Mouse (Mus musculus) T-helper 2 cell (primary cell): ENCODE results near the gene Gm3417.
"Not testable (repeated sequence)": the region's sequence is repeated elsewhere in the genome, so short reads cannot be mapped to it uniquely, and the experiment has no call there.

Source experiments
- in situ Hi-C: fragments of 300-600 bp; cut with MboI, MseI; formaldehyde crosslinking; loops from one replicate; pipeline ENCODE4 v1.15.1; 2025; ENCODE audit warnings: high pct_unique_total_duplicates

Gm3417 gene

DNA sequence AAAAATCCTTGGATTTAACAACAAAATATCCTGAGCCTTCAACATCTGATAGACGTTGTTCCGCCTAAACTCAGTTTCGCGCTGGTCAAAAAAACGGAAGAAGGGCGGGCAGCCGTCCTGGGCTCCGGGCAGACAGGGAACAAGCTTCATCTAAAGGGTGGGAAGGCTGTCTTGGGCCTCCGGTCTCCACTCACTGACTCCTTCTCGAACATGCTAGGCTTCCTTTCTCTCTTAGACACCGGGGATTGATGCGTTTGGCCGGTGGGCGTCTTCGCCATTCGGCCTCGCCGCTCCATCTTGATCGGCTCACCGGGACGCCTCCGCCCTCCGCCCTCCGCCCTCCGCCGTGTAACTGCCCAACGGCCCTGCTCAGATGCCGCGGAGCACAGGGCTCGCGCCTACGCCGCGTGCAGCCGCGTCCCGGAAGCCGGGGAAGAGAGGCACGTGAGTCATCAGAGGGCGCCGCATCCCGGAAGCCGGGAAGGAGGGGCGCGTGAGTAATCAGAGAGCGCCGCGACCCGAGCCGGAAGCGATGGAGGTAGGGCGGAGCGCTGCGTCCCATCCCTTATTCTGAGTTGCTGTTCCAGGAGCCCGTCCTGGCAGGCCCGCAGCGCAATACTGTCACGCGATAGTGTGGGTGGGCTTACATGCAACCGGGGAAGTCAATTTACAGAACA lies at the start of gene Gm3417, which contains the start of gene 9030025P20Rik:
Gene Gm3417, minus strand, starts transcription at position 429 of the 677 bp plus-strand sequence.
Gene 9030025P20Rik, plus strand, starts transcription at position 107 of the 677 bp plus-strand sequence.
- in situ Hi-C loops, result not testable (repeated sequence)

DNA sequence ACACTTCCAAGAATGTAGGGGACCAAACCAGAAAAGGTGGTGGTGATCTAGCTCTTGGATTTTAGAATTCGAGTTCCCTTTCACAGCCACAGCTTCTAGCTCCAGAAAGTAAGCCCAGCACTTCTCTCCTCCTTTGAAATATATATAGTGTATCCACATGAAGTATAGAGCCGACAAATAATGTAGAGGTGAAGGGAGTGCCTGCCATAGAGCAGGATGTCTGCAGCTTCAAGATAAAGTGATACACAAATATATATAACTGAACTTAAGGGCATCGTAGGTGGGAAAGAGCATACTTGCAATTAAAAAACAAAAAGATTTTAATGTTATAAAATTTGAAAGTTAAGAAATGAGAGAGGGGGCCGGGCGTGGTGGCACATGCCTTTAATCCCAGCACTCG lies 46.9 kb upstream of the Gm3417 start:
- in situ Hi-C loops, result not testable (repeated sequence)

DNA sequence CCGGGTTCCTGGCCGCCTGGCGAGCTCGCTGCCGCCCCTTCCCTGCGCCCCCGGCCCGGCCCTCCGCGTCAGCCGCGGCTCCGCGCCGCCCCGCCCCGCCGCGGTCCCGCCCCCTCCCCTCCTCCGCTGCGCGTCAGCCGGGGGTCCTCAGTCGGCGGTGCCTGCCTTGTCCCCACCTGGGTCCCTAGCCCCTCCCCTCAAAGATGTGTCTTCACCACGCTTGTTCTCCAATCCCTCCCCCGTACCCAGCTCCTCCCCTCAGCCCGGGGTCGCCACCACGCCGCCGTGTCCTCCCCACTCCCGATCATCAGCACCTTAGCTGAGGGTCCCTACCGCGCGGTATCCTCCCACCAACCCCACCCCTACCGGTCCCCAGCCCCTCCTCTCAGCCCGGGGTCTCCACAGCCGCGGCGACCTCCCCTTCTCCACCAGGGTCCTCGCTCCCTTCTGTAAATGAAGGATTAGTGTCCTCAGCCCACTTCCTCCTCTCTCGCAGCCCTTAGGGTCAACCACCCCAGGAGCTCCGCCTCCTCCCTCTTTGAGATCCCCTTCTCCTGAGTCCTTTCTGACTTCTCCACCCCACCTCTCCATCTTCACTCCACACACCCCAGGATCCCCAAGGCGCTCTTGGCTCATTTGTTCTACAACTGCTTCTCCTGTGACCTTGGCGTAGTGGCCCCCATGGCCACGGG lies 46.1 kb upstream of the Gm3417 start:
- in situ Hi-C loops, result loop anchor here (25.0 kb wide), 1 partner anchor 363 kb away; the partner anchor contains the start of genes Dll1 and Fam120b

DNA sequence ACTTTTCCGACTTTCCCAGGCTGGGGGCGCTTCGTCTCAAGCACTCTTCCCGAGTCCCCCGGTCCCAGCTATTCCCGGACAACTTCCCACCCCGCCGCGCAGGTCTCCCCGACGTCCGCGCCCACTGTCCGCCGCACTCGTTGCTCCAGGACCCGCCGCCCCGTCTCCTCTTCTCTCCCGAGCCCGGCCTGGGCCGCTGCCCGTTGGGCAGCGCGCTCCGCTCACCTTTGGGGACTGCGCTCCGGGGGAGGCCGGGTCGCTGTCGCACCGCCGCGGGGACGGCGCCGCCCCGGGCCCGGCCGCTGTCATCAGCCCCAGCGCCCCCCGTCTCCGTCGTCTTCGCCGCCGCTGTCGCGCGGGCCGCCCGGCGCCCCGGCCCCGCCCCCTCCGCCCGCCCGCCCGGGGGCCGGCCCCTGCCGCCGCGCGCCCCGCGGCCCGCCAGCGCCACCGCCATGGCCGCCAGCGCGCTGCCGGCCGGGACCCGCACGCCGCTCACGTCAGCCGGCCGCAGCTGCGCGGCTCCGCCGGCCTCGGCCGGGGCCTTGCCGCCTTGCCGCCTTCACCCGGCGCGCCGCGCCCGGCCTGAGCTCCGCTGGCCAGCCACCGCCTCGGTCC lies 45.4 kb upstream of the Gm3417 start:
- in situ Hi-C loops, result loop anchor here (25.0 kb wide), 1 partner anchor 363 kb away; the partner anchor contains the start of genes Dll1 and Fam120b

DNA sequence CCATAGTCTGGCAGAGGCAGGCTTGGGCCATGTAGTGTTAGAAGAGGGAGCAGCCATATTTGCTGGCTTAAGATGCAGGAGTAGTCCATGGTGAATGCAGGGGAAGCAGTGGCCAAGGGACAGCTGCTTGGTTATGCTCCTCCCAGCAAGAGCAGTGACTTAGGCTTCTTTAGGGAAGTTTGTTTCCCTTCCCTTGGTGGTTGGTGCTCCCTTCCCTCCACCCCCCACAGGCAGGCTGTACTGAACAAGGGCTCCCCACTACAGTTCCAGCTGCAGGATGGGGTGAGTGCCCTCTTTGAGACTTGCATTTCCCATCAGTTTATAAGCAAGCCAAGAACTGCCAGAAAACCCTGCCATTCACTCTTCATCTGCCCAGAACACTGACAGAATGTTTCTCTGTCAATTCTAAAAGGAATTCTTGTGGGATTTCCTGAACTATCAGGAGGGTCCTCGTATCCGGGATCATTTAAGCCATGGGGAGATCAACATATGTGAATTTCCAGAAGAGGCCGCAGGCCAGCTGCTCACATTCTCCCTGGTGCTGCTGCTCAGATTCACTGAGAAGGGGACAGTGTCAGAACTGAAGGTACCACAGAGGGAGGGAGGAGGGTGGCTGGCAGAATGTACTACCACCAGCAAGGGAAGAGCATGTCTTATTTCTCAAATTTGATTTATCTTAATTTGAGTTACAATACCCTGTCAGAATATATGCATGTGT lies 43.1 kb upstream of the Gm3417 start:
- in situ Hi-C loops, result loop anchor here (25.0 kb wide), 1 partner anchor 366 kb away; the partner anchor contains the start of genes Dll1 and Fam120b

DNA sequence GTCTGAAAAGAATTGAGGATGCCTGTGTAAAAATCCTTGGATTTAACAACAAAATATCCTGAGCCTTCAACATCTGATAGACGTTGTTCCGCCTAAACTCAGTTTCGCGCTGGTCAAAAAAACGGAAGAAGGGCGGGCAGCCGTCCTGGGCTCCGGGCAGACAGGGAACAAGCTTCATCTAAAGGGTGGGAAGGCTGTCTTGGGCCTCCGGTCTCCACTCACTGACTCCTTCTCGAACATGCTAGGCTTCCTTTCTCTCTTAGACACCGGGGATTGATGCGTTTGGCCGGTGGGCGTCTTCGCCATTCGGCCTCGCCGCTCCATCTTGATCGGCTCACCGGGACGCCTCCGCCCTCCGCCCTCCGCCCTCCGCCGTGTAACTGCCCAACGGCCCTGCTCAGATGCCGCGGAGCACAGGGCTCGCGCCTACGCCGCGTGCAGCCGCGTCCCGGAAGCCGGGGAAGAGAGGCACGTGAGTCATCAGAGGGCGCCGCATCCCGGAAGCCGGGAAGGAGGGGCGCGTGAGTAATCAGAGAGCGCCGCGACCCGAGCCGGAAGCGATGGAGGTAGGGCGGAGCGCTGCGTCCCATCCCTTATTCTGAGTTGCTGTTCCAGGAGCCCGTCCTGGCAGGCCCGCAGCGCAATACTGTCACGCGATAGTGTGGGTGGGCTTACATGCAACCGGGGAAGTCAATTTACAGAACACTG lies 31.3 kb upstream of the Gm3417 start, which contains the start of gene Gm3435:
Gene Gm3435, plus strand, starts transcription at position 471 of the 708 bp plus-strand sequence.
- in situ Hi-C loops, result loop anchor here (10.0 to 25.0 kb wide), 2 partner anchors 55 to 377 kb away; partner anchors contain the start of genes Dll1 and Fam120b

DNA sequence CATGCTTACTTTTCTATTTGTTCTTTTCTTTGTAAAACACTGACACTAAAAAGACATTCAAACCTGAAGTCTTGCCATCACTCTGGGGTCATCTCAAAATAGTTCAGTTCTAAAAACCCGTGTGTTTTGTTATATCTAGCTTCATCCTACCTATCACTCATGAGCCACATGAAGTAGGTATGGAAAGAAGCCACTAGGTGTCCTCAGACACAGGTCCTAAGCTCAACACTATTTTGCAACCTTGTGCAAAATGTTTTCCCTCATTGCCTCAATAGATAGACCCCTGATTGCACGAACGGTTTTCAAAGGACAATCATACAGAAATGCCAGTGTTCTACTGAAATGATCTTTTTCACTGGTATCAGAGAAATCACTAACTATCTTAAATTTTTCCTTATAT lies 30.5 kb upstream of the Gm3417 start:
- in situ Hi-C loops, result loop anchor here (10.0 to 25.0 kb wide), 2 partner anchors 54 to 378 kb away; partner anchors contain the start of genes Dll1 and Fam120b

DNA sequence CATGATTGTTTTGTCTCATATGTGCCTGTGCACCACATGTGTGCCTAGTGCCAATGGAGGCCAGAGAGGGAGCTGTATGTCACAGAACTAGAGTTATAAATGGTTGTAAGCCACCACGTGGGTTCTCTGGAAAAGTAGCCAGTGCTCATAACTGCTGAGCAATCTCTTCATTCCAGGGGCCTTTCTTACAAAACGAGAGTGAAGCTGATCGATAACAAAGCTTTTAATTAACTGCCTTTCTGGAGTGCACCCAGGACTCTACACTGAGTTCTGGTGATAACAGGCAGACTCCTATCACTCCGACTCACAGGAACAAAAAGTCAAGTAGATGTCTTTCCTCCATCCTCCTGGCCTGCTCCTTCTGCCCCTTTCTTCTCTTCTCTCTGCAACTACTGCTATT lies 21.5 kb upstream of the Gm3417 start:
- in situ Hi-C loops, result loop anchor here (10.0 to 25.0 kb wide), 2 partner anchors 45 to 387 kb away; partner anchors contain the start of genes Dll1 and Fam120b

DNA sequence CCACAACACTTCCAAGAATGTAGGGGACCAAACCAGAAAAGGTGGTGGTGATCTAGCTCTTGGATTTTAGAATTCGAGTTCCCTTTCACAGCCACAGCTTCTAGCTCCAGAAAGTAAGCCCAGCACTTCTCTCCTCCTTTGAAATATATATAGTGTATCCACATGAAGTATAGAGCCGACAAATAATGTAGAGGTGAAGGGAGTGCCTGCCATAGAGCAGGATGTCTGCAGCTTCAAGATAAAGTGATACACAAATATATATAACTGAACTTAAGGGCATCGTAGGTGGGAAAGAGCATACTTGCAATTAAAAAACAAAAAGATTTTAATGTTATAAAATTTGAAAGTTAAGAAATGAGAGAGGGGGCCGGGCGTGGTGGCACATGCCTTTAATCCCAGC lies 15.6 kb upstream of the Gm3417 start:
- in situ Hi-C loops, result not testable (repeated sequence)

DNA sequence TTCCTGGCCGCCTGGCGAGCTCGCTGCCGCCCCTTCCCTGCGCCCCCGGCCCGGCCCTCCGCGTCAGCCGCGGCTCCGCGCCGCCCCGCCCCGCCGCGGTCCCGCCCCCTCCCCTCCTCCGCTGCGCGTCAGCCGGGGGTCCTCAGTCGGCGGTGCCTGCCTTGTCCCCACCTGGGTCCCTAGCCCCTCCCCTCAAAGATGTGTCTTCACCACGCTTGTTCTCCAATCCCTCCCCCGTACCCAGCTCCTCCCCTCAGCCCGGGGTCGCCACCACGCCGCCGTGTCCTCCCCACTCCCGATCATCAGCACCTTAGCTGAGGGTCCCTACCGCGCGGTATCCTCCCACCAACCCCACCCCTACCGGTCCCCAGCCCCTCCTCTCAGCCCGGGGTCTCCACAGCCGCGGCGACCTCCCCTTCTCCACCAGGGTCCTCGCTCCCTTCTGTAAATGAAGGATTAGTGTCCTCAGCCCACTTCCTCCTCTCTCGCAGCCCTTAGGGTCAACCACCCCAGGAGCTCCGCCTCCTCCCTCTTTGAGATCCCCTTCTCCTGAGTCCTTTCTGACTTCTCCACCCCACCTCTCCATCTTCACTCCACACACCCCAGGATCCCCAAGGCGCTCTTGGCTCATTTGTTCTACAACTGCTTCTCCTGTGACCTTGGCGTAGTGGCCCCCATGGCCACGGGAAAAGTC lies 14.7 kb upstream of the Gm3417 start:
- in situ Hi-C loops, result not testable (repeated sequence)

DNA sequence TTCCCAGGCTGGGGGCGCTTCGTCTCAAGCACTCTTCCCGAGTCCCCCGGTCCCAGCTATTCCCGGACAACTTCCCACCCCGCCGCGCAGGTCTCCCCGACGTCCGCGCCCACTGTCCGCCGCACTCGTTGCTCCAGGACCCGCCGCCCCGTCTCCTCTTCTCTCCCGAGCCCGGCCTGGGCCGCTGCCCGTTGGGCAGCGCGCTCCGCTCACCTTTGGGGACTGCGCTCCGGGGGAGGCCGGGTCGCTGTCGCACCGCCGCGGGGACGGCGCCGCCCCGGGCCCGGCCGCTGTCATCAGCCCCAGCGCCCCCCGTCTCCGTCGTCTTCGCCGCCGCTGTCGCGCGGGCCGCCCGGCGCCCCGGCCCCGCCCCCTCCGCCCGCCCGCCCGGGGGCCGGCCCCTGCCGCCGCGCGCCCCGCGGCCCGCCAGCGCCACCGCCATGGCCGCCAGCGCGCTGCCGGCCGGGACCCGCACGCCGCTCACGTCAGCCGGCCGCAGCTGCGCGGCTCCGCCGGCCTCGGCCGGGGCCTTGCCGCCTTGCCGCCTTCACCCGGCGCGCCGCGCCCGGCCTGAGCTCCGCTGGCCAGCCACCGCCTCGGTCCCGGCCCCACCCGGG lies 14.0 kb upstream of the Gm3417 start:
- in situ Hi-C loops, result not testable (repeated sequence)

DNA sequence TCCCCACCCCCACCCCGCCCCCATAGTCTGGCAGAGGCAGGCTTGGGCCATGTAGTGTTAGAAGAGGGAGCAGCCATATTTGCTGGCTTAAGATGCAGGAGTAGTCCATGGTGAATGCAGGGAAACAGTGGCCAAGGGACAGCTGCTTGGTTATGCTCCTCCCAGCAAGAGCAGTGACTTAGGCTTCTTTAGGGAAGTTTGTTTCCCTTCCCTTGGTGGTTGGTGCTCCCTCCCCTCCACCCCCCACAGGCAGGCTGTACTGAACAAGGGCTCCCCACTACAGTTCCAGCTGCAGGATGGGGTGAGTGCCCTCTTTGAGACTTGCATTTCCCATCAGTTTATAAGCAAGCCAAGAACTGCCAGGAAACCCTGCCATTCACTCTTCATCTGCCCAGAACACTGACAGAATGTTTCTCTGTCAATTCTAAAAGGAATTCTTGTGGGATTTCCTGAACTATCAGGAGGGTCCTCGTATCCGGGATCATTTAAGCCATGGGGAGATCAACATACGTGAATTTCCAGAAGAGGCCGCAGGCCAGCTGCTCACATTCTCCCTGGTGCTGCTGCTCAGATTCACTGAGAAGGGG lies 11.6 kb upstream of the Gm3417 start:
- in situ Hi-C loops, result not testable (repeated sequence)

DNA sequence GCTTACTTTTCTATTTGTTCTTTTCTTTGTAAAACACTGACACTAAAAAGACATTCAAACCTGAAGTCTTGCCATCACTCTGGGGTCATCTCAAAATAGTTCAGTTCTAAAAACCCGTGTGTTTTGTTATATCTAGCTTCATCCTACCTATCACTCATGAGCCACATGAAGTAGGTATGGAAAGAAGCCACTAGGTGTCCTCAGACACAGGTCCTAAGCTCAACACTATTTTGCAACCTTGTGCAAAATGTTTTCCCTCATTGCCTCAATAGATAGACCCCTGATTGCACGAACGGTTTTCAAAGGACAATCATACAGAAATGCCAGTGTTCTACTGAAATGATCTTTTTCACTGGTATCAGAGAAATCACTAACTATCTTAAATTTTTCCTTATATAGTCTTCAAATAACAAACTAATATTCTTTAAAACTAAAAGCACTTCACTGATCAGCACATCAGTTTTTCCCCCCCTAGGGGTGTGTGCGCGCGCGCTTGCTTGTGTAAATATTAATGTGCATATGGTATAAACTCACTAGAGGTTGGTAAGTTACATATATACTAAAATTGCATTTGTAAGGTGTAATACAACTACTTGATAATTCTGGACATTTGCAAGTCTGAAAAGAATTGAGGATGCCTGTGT lies 750 bp downstream of the Gm3417 start:
- in situ Hi-C loops, result not testable (repeated sequence)

DNA sequence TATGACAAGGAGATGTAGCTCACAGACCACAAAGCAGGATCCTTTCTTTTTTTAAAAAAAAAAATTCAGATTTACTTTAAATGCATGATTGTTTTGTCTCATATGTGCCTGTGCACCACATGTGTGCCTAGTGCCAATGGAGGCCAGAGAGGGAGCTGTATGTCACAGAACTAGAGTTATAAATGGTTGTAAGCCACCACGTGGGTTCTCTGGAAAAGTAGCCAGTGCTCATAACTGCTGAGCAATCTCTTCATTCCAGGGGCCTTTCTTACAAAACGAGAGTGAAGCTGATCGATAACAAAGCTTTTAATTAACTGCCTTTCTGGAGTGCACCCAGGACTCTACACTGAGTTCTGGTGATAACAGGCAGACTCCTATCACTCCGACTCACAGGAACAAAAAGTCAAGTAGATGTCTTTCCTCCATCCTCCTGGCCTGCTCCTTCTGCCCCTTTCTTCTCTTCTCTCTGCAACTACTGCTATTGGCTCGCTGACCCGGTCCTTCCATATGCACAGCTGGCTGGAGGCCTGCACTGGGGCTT lies 10.1 kb downstream of the Gm3417 start:
- in situ Hi-C loops, result loop anchor here (25.0 kb wide), 1 partner anchor 769 kb away; no protein-coding TSS in a partner anchor

DNA sequence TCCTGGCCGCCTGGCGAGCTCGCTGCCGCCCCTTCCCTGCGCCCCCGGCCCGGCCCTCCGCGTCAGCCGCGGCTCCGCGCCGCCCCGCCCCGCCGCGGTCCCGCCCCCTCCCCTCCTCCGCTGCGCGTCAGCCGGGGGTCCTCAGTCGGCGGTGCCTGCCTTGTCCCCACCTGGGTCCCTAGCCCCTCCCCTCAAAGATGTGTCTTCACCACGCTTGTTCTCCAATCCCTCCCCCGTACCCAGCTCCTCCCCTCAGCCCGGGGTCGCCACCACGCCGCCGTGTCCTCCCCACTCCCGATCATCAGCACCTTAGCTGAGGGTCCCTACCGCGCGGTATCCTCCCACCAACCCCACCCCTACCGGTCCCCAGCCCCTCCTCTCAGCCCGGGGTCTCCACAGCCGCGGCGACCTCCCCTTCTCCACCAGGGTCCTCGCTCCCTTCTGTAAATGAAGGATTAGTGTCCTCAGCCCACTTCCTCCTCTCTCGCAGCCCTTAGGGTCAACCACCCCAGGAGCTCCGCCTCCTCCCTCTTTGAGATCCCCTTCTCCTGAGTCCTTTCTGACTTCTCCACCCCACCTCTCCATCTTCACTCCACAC lies 16.9 kb downstream of the Gm3417 start:
- in situ Hi-C loops, result loop anchor here (25.0 kb wide), 1 partner anchor 776 kb away; no protein-coding TSS in a partner anchor

DNA sequence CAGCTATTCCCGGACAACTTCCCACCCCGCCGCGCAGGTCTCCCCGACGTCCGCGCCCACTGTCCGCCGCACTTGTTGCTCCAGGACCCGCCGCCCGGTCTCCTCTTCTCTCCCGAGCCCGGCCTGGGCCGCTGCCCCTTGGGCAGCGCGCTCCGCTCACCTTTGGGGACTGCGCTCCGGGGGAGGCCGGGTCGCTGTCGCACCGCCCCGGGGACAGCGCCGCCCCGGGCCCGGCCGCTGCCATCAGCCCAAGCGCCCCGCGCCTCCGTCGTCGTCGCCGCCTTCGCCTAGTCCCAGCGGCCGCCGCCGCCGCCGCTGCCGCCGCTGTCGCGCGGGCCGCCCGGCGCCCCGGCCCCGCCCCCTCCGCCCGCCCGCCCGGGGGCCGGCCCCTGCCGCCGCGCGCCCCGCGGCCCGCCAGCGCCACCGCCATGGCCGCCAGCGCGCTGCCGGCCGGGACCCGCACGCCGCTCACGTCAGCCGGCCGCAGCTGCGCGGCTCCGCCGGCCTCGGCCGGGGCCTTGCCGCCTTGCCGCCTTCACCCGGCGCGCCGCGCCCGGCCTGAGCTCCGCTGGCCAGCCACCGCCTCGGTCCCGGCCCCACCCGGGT lies 17.5 kb downstream of the Gm3417 start, which contains the start of gene Phf10:
Gene Phf10, minus strand, starts transcription at position 323 of the 606 bp plus-strand sequence.
- in situ Hi-C loops, result loop anchor here (25.0 kb wide), 1 partner anchor 776 kb away; no protein-coding TSS in a partner anchor

DNA sequence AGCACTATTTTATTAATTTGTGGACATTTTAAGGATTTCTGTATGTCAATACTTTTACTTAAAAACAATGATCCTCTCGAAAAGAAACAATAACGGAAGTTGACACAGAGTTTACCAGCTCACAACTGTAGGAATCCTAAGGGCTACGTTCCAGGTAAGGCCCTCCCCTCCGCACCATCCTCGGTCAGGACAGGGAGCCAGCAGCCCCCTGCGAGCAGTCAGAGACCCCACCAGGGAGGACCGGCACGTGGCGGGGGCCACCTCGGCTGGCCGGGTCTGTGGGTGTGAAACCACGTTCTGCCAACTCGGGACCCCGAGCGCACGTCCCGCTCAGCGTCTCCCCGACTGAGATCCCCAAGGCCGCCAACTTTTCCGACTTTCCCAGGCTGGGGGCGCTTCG lies 18.1 kb downstream of the Gm3417 start:
- in situ Hi-C loops, result loop anchor here (25.0 kb wide), 1 partner anchor 777 kb away; no protein-coding TSS in a partner anchor
